13 mouse cellular contexts compared by ENCODE assay signal in genomic region chr16:38371705-38372296, GRCm38 (mm10). TPM values are rescaled to one million over a fixed set of nuclear protein-coding genes. Genes with fewer than 3 reads are reported as not detected.
DNase-seq lines count a peak whose midpoint lies in the region; ATAC-seq lines count a peak whose summit lies in the region.
"Had no signal": no experiment of that assay in that cellular context is flagged by ENCODE, and none has a peak within 500 bp of the region (broad histone marks: within the 10 kb centered on the region; RNA-seq: fewer than 3 reads in every experiment).

No protein-coding gene starts in this region.

- H3K9me3 ChIP-seq in heart, embryonic 12.5 days (replicated peaks), result no peaks in the 10 kb centered on the region
- H3K9me3 ChIP-seq in liver, embryonic 15.5 days (replicated peaks), result no peaks in the 10 kb centered on the region
- H3K9me3 ChIP-seq: forebrain, embryonic 13.5 days had no signal

- peaks cover 79% of the 10 kb centered on the region for H3K36me3 ChIP-seq in heart, embryonic 12.5 days
- peaks cover 20% of the 10 kb centered on the region for H3K36me3 ChIP-seq in liver, embryonic 15.5 days (replicated peaks)

- intact Hi-C loops in heart, postnatal 10 days (cut with DNase I), result no loop called here

- peaks cover 82% of the 10 kb centered on the region for H3K4me1 ChIP-seq in heart, embryonic 12.5 days (replicated peaks)
- H3K4me1 ChIP-seq in liver, embryonic 15.5 days (replicated peaks), result peaks cover 77% of the 10 kb centered on the region

- peak overlapping the region; percentile 16 for H3K4me3 ChIP-seq in heart, embryonic 12.5 days
- peak overlapping the region; percentile 68 for H3K4me3 ChIP-seq in liver, embryonic 15.5 days (replicated peaks)
- H3K4me3 ChIP-seq: forebrain, embryonic 13.5 days had no signal

- no peaks in the 10 kb centered on the region for H3K27me3 ChIP-seq in heart, embryonic 12.5 days (replicated peaks)
- H3K27me3 ChIP-seq in liver, embryonic 15.5 days, result no peaks in the 10 kb centered on the region
- H3K27me3 ChIP-seq: forebrain, embryonic 13.5 days had no signal

- peak overlapping the region; percentile 28 for H3K4me2 ChIP-seq in heart, embryonic 12.5 days
- H3K4me2 ChIP-seq in liver, embryonic 15.5 days, result peak overlapping the region; percentile 75
- H3K4me2 ChIP-seq: forebrain, embryonic 13.5 days had no signal

- peak; percentile 92 for ATAC-seq in heart, embryonic 12.5 days (ENCODE audit: insufficient number of reproducible peaks, low FRiP score)
- ATAC-seq in common myeloid progenitor, adult 5-6 weeks (replicated peaks; ENCODE audit: low read depth, poor library complexity, severe bottlenecking), result peak; percentile 64
- peak; percentile 96 for ATAC-seq in liver, embryonic 15.5 days (ENCODE audit: insufficient read depth)
- ATAC-seq: forebrain, embryonic 13.5 days had no signal

- H3K27ac ChIP-seq in heart, embryonic 12.5 days (ENCODE audit: poor library complexity, severe bottlenecking), result peak overlapping the region; percentile 78
- H3K27ac ChIP-seq in liver, embryonic 15.5 days (replicated peaks), result peak overlapping the region; percentile 96
- H3K27ac ChIP-seq: forebrain, embryonic 13.5 days; kidney, postnatal 0 days had no signal

- no peak for DNase-seq in heart, postnatal 10 days
- DNase-seq in CD4-positive helper T cell, adult 2 months (ENCODE audit: low read depth, low spot score), result peak; percentile 50
- DNase-seq in thymus, postnatal 4 days, result no peak
- DNase-seq in cerebellum, postnatal 14 days, result no peak
- no peak for DNase-seq in layer of hippocampus, postnatal 10 days (ENCODE audit: low spot score in 2 of 2)
- DNase-seq: thymus, postnatal 14 days had no signal

- peak overlapping the region; percentile 30; the same call in 1 of the 2 replicates for H3K9ac ChIP-seq in heart, embryonic 12.5 days
- peak overlapping the region; percentile 76 for H3K9ac ChIP-seq in liver, embryonic 15.5 days
- H3K9ac ChIP-seq: forebrain, embryonic 13.5 days had no signal

- WGBS in heart, embryonic 12.5 days, result 63% methylated on average over 15 of the region's 15 CpGs
- WGBS in liver, embryonic 15.5 days (ENCODE audit: insufficient replicate concordance), result 22% methylated on average over 15 of the region's 15 CpGs

RNA-seq across cellular contexts. Expression of gene Popdc2, which starts 9.8 kb away (rescaled TPM):
- polyA plus RNA-seq in heart, embryonic 12.5 days (2016; fragmentation: Nextera tagmentation; extraction: Ambion mirVana), result 308 and 330 TPM in 2 replicates
- total RNA-seq in heart, postnatal 10 days (2021), result 100 to 1,000 TPM; 675 to 721 TPM
- 0.09 TPM in 1 of 2 replicates, not detected in the other for total RNA-seq in common myeloid progenitor, adult 5-6 weeks (2017)
- polyA plus RNA-seq in liver, embryonic 15.5 days (2015; fragmentation: Nextera tagmentation; extraction: Ambion mirVana), result 22.8 and 23.6 TPM in 2 replicates
- total RNA-seq in layer of hippocampus, postnatal 10 days (2021), result under 1 TPM; 0.23 to 0.42 TPM

RNA-seq across cellular contexts. Expression of gene Gm21987, which starts 25.0 kb away (rescaled TPM):
- polyA plus RNA-seq in heart, embryonic 12.5 days (2016; fragmentation: Nextera tagmentation; extraction: Ambion mirVana), result 2.5 and 3.8 TPM in 2 replicates
- total RNA-seq in heart, postnatal 10 days (2021), result not detected
- not detected in 2 replicates for total RNA-seq in common myeloid progenitor, adult 5-6 weeks (2017)
- not detected in 2 replicates for polyA plus RNA-seq in liver, embryonic 15.5 days (2015; fragmentation: Nextera tagmentation; extraction: Ambion mirVana)
- total RNA-seq in layer of hippocampus, postnatal 10 days (2021), result not detected
- total RNA-seq: hematopoietic stem cell, adult 5-6 weeks had no signal
- polyA plus RNA-seq: forebrain, embryonic 13.5 days; kidney, postnatal 0 days; small intestine, adult 2 months had no signal

RNA-seq across cellular contexts. Expression of gene Cox17, which starts 25.0 kb away (rescaled TPM):
- 301 and 307 TPM in 2 replicates for polyA plus RNA-seq in heart, embryonic 12.5 days (2016; fragmentation: Nextera tagmentation; extraction: Ambion mirVana)
- 100 to 1,000 TPM; 250 to 263 TPM for total RNA-seq in heart, postnatal 10 days (2021)
- 270 and 347 TPM in 2 replicates for total RNA-seq in common myeloid progenitor, adult 5-6 weeks (2017)
- 202 and 255 TPM in 2 replicates for polyA plus RNA-seq in liver, embryonic 15.5 days (2015; fragmentation: Nextera tagmentation; extraction: Ambion mirVana)
- 10 to 100 TPM; 66.5 to 94.2 TPM for total RNA-seq in layer of hippocampus, postnatal 10 days (2021)

RNA-seq across cellular contexts. Expression of gene Maats1, which starts 29.9 kb away (rescaled TPM):
- 0.09 TPM in 1 of 2 replicates, not detected in the other for polyA plus RNA-seq in heart, embryonic 12.5 days (2016; fragmentation: Nextera tagmentation; extraction: Ambion mirVana)
- not detected for total RNA-seq in heart, postnatal 10 days (2021)
- not detected in 2 replicates for total RNA-seq in common myeloid progenitor, adult 5-6 weeks (2017)
- 0.03 and 0.05 TPM in 2 replicates for polyA plus RNA-seq in liver, embryonic 15.5 days (2015; fragmentation: Nextera tagmentation; extraction: Ambion mirVana)
- 1 to 10 TPM; 1.7 to 1.8 TPM for total RNA-seq in layer of hippocampus, postnatal 10 days (2021)
- total RNA-seq: hematopoietic stem cell, adult 5-6 weeks had no signal

Comparison
In these comparisons a context has a peak if more than half of its experiments do, and no peak if none do; other contexts are left out.
1. RNA of gene Popdc2, which starts 9.8 kb away (total RNA-seq): 675 to 721 TPM in heart, postnatal 10 days; 0.23 to 0.42 TPM in layer of hippocampus, postnatal 10 days and 0.09 TPM in common myeloid progenitor, adult 5-6 weeks; every median in the first group is over 100 times any median in the second.
2. Peak in every context shown above with its lines, with median percentiles within 50 percentile points of each other: ATAC-seq.